Mouse (Mus musculus) liver, adult (tissue): ENCODE measurements around the gene Baz2b.

Experiments
- GATA4 ChIP-seq: IDR thresholded peaks from 2 replicates; pipeline ENCODE4 v1.6.1; 2014; ENCODE audit warnings: mild to moderate bottlenecking, low read length; ENCODE audit not compliant: insufficient replicate concordance

Gene Baz2b

GRCm38 (mm10) chr2:60056043-60056442 lies 153.6 kb downstream of the Baz2b start:
- no peak for TF ChIP-seq GATA4

GRCm38 (mm10) chr2:60054808-60055535 lies 154.7 kb downstream of the Baz2b start:
- TF ChIP-seq GATA4 = 0 out of 2 replicates have a peak, but pooled peaks have one; percentile 28

- TF ChIP-seq GATA4 = no peak
Observed at GRCm38 (mm10) chr2:60053222-60054010, 156.2 kb downstream of the Baz2b start.

GRCm38 (mm10) chr2:60050667-60051460 lies 158.8 kb downstream of the Baz2b start:
- no peak for TF ChIP-seq GATA4

- TF ChIP-seq GATA4 = no peak
Observed at GRCm38 (mm10) chr2:60049889-60050288, 159.8 kb downstream of the Baz2b start.

- TF ChIP-seq GATA4 = no peak
Observed at GRCm38 (mm10) chr2:60049351-60049750, 160.3 kb downstream of the Baz2b start.

- peak; percentile 25; the same call in 1 of the 2 replicates for TF ChIP-seq GATA4
Observed at GRCm38 (mm10) chr2:60045995-60046394, 163.6 kb downstream of the Baz2b start.

GRCm38 (mm10) chr2:60044988-60045387 lies 164.7 kb downstream of the Baz2b start:
- TF ChIP-seq GATA4 = no peak

GRCm38 (mm10) chr2:60044540-60044939 lies 165.1 kb downstream of the Baz2b start:
- TF ChIP-seq GATA4 = no peak

GRCm38 (mm10) chr2:60042699-60043098 lies 166.9 kb downstream of the Baz2b start:
- no peak for TF ChIP-seq GATA4

GRCm38 (mm10) chr2:60041485-60042274 lies 168.0 kb downstream of the Baz2b start:
- TF ChIP-seq GATA4 = no peak

- no peak for TF ChIP-seq GATA4
Observed at GRCm38 (mm10) chr2:60040162-60040561, 169.5 kb downstream of the Baz2b start.

- TF ChIP-seq GATA4 = no peak
Observed at GRCm38 (mm10) chr2:60037011-60037551, 172.6 kb downstream of the Baz2b start.

GRCm38 (mm10) chr2:60036361-60036760 lies 173.3 kb downstream of the Baz2b start:
- TF ChIP-seq GATA4 = no peak
